Mouse (Mus musculus) cerebellum, adult 11-12 months (tissue): ENCODE measurements at regions not wholly inside any gene's neighbourhood (a gene's known extent, or its start where the extent isn't known, plus 50 kb on each side); places are given as distances from the start of the nearest gene placed in this dataset.
"Not testable (repeated sequence)": the region's sequence is repeated elsewhere in the genome, so short reads cannot be mapped to it uniquely, and the experiment has no call there.

Experiments used
- DNase-seq: peaks from one replicate; pipeline ENCODE4 v3.0.0; 2022

GRCm38 (mm10) chr11:7705312-7705764 is 491.6 kb upstream of the Igfbp3 start:
- peak; percentile 71 for DNase-seq

- no peak for DNase-seq
These were observed 483.9 kb upstream of the Igfbp3 start for GRCm38 (mm10) chr11:7697591-7697990.

GRCm38 (mm10) chr11:7689701-7690100 is 476.0 kb upstream of the Igfbp3 start:
- not testable (repeated sequence) for DNase-seq

GRCm38 (mm10) chr11:7672821-7673220 is 459.1 kb upstream of the Igfbp3 start:
- DNase-seq, result no peak

- DNase-seq, result peak; percentile 7
These were observed 416.9 kb upstream of the Igfbp3 start for GRCm38 (mm10) chr11:7630637-7631036.

GRCm38 (mm10) chr11:7625256-7625655 is 411.5 kb upstream of the Igfbp3 start:
- no peak for DNase-seq

DNA sequence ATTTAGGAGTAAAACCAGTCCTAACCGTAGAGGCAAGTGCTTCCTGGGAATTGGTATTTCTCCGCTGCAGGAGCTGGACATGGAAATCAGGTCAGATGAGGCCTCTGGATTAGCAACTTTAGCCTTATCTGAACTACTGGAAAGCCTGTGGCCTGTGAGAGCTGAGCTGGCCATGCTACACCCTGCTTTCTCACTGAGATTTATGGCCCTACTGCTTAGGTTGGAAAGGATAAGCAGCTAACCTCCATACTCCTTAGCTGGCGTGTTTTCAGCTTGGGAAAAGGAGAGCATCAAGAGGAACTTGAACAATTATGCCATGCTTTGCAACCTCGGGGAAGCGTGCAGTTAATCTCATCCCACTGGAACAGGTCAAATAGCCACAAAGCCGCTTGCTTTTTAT is 406.6 kb upstream of the Igfbp3 start:
- no peak for DNase-seq

- no peak for DNase-seq
These were observed 397.0 kb upstream of the Igfbp3 start for GRCm38 (mm10) chr11:7610752-7611151.

DNA sequence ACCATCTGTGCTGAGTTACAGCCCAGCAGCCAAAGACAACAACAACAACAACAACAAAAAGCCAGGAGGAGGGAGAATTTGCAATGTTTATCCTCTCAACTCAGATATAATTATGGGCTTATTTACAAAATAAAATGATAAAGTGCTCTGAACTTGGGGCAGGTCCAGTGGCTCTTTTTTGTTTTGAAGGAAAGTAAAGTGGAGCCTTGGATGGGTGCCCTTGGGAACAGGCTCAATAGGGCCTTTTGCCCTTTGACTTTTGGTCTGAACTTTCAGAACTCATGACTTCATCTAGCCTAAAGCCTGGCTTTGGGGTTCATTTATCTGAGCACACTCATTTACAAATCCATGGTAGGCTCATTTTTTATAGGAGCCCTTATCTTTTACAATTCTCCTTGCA is 396.2 kb upstream of the Igfbp3 start:
- DNase-seq, result no peak

DNA sequence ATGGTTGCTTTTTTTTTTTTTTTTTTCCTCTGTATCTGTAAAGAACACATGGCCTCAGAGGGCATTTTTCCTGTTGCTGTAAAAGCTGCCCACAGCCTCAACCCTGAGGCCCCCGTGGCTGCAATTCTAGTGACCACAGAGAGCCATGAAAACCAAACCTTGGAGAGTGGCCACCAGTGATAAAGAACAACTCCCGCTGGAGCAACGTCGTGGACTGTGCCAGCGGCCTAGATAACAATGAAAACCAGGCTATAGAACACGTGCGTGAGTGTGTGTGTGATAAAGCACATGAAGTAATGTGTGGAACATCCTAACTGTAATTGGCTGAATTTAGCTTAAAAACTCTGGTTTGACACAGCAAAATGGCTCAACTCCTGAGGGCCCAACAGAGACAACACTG is 392.9 kb upstream of the Igfbp3 start:
- DNase-seq, result no peak

DNA sequence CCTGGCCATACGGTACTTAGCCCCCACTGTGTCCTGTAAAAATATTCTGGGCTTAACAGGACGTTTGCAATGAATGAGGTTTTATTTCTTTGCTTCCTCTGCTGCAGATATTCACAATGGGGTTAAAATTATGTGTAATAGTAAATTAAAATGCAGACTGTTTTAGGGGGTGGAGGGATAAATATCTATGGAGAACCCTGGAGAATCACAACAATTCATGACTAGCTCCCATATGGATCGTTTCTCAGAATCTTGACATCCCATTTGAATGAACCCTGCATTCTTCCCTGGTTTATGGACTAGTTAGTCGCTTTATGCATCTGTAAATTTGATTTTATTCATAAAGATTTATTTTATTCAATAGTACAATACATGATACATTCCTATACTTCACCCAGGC is 378.3 kb upstream of the Igfbp3 start:
- no peak for DNase-seq

DNA sequence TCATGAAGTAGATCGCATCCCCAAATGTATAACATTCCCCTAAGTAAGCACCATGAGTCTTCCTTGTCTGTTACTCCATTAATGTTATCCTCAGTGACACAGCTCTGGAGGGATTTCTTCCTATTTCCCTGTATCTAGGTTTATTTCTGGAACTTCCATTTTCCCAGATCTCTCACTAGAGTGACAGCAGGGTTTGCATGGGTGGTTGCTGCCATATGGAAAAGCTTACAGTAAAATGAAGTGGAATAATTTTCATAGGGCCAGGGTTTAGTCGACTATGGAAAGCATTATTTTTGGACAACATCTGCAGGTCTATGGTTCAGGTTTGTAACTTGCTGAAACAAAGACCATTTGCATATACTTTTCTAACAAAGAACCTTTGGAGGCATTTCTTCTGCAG is 369.6 kb upstream of the Igfbp3 start:
- no peak for DNase-seq

GRCm38 (mm10) chr11:7568484-7568883 is 354.8 kb upstream of the Igfbp3 start:
- no peak for DNase-seq

DNA sequence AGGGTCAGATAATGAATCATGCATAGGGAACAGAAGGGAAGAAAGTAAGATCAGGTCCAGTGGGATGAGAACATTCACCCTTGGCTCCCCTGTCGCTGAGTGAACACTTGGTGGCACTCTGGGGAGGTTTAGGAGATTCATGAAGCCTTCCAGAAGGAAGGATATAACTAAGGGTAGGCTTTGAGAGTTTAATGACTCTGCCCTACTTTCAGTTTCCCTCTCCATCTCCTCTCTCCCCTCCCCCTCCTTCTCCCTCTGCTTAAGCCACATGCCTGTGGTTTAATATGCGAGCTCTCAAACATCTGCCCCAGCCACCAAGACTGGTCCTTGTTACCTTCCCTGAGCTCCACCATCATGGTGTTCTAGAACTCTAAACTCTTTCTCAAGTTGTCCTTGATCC is 348.3 kb upstream of the Igfbp3 start:
- no peak for DNase-seq

GRCm38 (mm10) chr11:7561437-7561836 is 347.7 kb upstream of the Igfbp3 start:
- no peak for DNase-seq

- DNase-seq, result no peak
These were observed 342.0 kb upstream of the Igfbp3 start for GRCm38 (mm10) chr11:7555613-7556274.

- no peak for DNase-seq
These were observed 338.4 kb upstream of the Igfbp3 start for GRCm38 (mm10) chr11:7552154-7552553.

- no peak for DNase-seq
These were observed 334.1 kb upstream of the Igfbp3 start for GRCm38 (mm10) chr11:7547796-7548195.

GRCm38 (mm10) chr11:7545621-7546020 is 331.9 kb upstream of the Igfbp3 start:
- DNase-seq, result no peak

DNA sequence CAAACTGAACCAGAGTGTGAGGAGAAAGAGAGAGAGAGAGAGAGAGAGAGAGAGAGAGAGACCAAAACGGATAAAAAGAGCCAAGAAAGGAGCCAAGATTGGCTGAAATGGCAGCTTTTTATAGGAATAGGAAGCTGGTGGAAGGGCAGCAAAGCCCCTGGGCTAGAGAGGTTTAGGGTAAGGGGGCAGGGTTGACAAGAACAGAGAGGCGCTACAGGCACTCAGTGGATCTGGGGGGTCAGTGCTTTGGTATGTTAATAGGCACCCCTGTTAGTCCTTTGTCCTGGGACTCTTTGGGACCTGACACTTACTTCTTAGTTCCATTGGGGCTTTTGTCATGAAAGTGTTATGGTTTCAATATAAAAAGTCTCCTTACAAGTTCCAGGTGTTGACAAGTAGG is 320.9 kb upstream of the Igfbp3 start:
- DNase-seq, result no peak

DNA sequence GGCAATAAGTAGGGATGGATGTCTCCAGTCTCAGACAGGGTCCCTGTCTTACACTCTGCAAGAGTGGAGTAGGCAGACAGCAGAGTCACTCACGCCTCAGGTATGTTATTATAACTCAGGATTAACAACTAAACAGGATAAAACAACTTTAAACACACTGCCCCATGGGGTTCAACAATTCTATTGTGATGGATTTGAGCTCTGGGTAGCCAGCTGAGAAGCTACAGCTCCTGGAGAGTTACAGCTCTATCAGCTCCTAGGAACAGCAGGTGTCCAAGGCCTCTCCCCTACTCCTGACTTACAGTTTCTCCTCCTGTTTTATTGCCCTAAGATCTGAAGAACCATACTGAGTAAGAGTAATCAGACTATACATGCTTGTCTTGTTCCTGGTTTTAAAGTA is 319.6 kb upstream of the Igfbp3 start:
- DNase-seq, result no peak

- DNase-seq, result no peak
These were observed 318.1 kb upstream of the Igfbp3 start for GRCm38 (mm10) chr11:7531847-7532246.

GRCm38 (mm10) chr11:7530482-7531148 is 316.9 kb upstream of the Igfbp3 start:
- DNase-seq, result no peak

DNA sequence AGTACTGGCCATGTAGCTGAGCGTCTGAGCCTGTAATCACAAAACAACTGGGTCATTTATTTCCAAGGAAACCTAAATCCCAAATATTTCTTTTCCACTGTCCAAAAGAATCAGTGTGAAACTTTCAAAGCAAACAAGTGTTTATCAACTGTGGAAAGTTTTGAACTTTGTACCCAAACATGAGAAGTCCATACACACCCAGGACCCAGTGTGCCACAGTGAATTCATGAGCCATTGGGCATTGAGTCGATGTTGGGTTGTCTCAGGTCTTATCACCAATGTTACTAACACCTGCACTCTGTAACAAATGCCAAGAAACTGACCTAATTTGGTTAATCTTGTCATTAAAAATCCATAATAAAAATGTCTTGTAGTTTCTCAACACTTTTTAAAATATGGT is 305.8 kb upstream of the Igfbp3 start:
- no peak for DNase-seq

- DNase-seq, result no peak
These were observed 295.1 kb upstream of the Igfbp3 start for GRCm38 (mm10) chr11:7508861-7509260.
